Mouse (Mus musculus): Measurements from ENCODE around the gene Hcn1.

DNA sequence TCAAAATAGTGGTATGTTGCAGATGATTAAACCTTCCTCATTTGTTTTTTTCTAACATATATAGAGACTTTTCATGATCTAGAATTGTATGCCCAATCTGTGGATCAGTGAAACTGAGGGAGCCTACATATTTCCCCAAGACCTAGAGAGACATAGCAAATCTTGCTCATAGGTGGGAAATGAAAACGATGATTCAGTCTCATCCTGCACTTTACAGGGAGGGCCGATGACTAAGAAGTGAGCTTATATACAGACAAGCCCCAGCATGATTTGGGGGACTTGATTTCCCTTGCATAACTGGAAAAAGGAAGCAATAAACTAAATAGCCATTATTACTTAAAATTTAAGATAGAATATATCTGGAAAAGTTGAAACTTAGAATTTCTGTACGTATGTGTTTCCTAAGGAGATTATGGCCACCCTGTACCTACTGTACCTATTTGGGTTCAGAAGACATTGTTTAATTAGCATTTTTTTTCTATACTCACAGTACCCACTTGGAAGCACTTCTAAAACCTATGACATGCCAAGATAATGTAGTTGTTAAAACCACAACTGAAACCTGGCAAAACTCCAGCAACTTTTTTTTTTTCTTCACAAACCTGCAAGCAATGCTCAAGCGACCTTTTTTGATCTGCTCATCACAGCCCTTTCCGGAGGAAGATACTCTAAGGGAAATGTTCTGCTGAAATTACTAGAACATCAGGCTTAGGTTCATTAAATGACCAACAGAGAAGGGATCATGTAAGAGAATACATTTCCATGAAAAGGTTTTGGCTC is 3.0 kb downstream of the Hcn1 start:
- TF ChIP-seq CTCF (IDR thresholded peaks at IDR 0.05; ENCODE audit: control insufficient read depth, insufficient read depth, insufficient replicate concordance, low read depth, low read length) (no peak), POLR2A (IDR thresholded peaks at IDR 0.05; ENCODE audit: control insufficient read depth, low read depth, low read length) (no peak)
